8 mouse cellular contexts compared by ENCODE assay signal in genomic region chr12:116405836-116406155, GRCm38 (mm10). TPM values are rescaled to one million over a fixed set of nuclear protein-coding genes. Genes with fewer than 3 reads are reported as not detected.
DNase-seq lines count a peak whose midpoint lies in the region; ATAC-seq and TF ChIP-seq lines count a peak whose summit lies in the region.

No protein-coding gene starts in this region.

- ATAC-seq in hindbrain, embryonic 16.5 days: no peak
- no peak for ATAC-seq in midbrain, embryonic 13.5 days
- ATAC-seq in CD4-positive, CD25-positive, alpha-beta regulatory T cell, adult 4 months: no peak

- peaks cover 7% of the 10 kb centered on the region for H3K4me1 ChIP-seq in hindbrain, embryonic 16.5 days (ENCODE audit: control insufficient read depth, insufficient read depth, low read depth, low read length)
- H3K4me1 ChIP-seq in midbrain, embryonic 13.5 days (replicated peaks): peaks cover 17% of the 10 kb centered on the region

- no peaks in the 10 kb centered on the region for H3K27me3 ChIP-seq in hindbrain, embryonic 16.5 days (replicated peaks; ENCODE audit: control insufficient read depth, insufficient read depth, low read length)
- no peaks in the 10 kb centered on the region for H3K27me3 ChIP-seq in midbrain, embryonic 13.5 days

- H3K27ac ChIP-seq in gastrocnemius, adult 2 months: peak overlapping the region; percentile 76
- no peak overlapping the region for H3K27ac ChIP-seq in hindbrain, embryonic 16.5 days (ENCODE audit: low read depth, low read length)
- no peak overlapping the region for H3K27ac ChIP-seq in midbrain, embryonic 13.5 days

- peak overlapping the region; percentile 99 for H3K4me2 ChIP-seq in hindbrain, embryonic 16.5 days (ENCODE audit: low read length)
- H3K4me2 ChIP-seq in midbrain, embryonic 13.5 days (replicated peaks): peak overlapping the region; percentile 93

- intact Hi-C loops in gastrocnemius, adult 2 months (cut with DNase I): loop anchor here (5.0 kb wide), 2 partner anchors 123 to 358 kb away; partner anchors contain the start of genes Esyt2 and Zfp386
- intact Hi-C loops in gastrocnemius, postnatal 36 days (cut with DNase I): no loop called here

- peak overlapping the region; percentile 72 for H3K9ac ChIP-seq in hindbrain, embryonic 16.5 days (ENCODE audit: low read depth, low read length)
- peak overlapping the region; percentile 80 for H3K9ac ChIP-seq in midbrain, embryonic 13.5 days (replicated peaks)

- WGBS in hindbrain, embryonic 16.5 days: 13% methylated on average over 8 of the region's 8 CpGs
- 15% methylated on average over 8 of the region's 8 CpGs for WGBS in midbrain, embryonic 13.5 days

- peak overlapping the region; percentile 98 for H3K4me3 ChIP-seq in gastrocnemius, adult 2 months
- peak overlapping the region; percentile 87 for H3K4me3 ChIP-seq in hindbrain, embryonic 16.5 days (ENCODE audit: low read length)
- peak overlapping the region; percentile 78 for H3K4me3 ChIP-seq in midbrain, embryonic 13.5 days (replicated peaks)

- peak; percentile 27 for DNase-seq in gastrocnemius, adult 2 months
- DNase-seq in gastrocnemius, postnatal 36 days: no peak
- DNase-seq in 416B (ENCODE audit: low read depth): peak; percentile 62
- peak; percentile 51 for DNase-seq in embryo, embryonic 10.5 days (ENCODE audit: low spot score)
- DNase-seq in right cerebral cortex, postnatal 14 days: no peak

- no peak for TF ChIP-seq CTCF in gastrocnemius, adult 2 months (IDR thresholded peaks at IDR 0.05)

- H3K36me3 ChIP-seq in hindbrain, embryonic 16.5 days (ENCODE audit: control insufficient read depth, insufficient read depth, low read length): peaks cover 3% of the 10 kb centered on the region; the same call in 1 of the 2 replicates
- peaks cover 41% of the 10 kb centered on the region for H3K36me3 ChIP-seq in midbrain, embryonic 13.5 days

- peaks cover 16% of the 10 kb centered on the region for H3K9me3 ChIP-seq in hindbrain, embryonic 16.5 days (ENCODE audit: control insufficient read depth, low read length)
- peaks cover 31% of the 10 kb centered on the region for H3K9me3 ChIP-seq in midbrain, embryonic 13.5 days

RNA-seq across cellular contexts. Expression of gene Ncapg2, which starts 0.6 kb away (rescaled TPM):
- 1 to 10 TPM; 1.1 to 1.2 TPM for total RNA-seq in gastrocnemius, adult 2 months (2021)
- 1 to 10 TPM; 1.9 to 2.2 TPM for total RNA-seq in gastrocnemius, postnatal 36 days (2021)
- polyA plus RNA-seq in hindbrain, embryonic 16.5 days (2015; fragmentation: Nextera tagmentation; extraction: Ambion mirVana): 7.6 and 9.6 TPM in 2 replicates
- polyA plus RNA-seq in midbrain, embryonic 13.5 days (2015; fragmentation: Nextera tagmentation; extraction: Ambion mirVana): 13.7 and 15.4 TPM in 2 replicates
- 1 to 10 TPM; 7.1 to 8.4 TPM for polyA plus RNA-seq in CD4-positive, CD25-positive, alpha-beta regulatory T cell, adult 4 months (2017; shearing (Covaris generic))

Comparison
In these comparisons a context has a peak if more than half of its experiments do, and no peak if none do; other contexts are left out.
1. DNase-seq: peak in gastrocnemius, adult 2 months (single experiment), 416B (single experiment) and embryo, embryonic 10.5 days (single experiment); none in gastrocnemius, postnatal 36 days (0 of 2) and right cerebral cortex, postnatal 14 days (single experiment).
2. Peak in every context shown above with its lines, with median percentiles within 50 percentile points of each other: H3K4me3 ChIP-seq.